Mouse (Mus musculus) E14TG2a.4 (cell line): Measurements from ENCODE around the gene Tatdn3.

Experiments used
- CTCF ChIP-seq: conservative IDR thresholded peaks from 2 replicates; pipeline ENCODE4 v1.5.1; 2014; ENCODE audit warnings: low read length
- NANOG ChIP-seq: IDR thresholded peaks from 2 replicates; pipeline ENCODE4 v1.6.1; 2014; ENCODE audit warnings: borderline replicate concordance, low read length, mixed read lengths
- POU5F1 ChIP-seq: IDR thresholded peaks from 2 replicates; pipeline ENCODE4 v1.6.1; 2014; ENCODE audit warnings: low read length, borderline replicate concordance

DNA sequence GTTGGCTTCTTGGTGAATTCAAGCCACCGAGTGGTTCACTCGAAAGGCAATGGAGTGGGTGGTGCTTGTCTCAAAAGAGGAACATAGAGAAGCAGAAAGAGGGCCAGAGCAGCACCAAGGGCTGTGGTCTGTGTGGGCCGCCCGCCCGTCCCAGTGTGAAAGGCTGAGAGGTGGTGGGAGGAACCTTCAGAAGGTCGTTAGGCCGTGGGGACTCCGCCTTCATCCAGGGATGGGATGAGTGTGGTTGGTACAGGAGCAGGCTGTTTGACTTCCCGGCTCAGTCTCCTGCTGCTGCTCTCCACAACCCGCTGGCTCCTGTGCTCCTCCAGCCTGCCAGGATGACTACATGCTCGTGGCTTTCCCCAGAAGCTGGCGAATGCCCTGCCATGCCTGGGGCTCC is 22.9 kb upstream of the Tatdn3 start:
- no peak for TF ChIP-seq POU5F1
- TF ChIP-seq CTCF = no peak
- TF ChIP-seq NANOG = no peak
